Mouse (Mus musculus) spleen, postnatal 4 days (tissue): ENCODE measurements around the gene Dnajb3.
"Not testable (repeated sequence)": the region's sequence is repeated elsewhere in the genome, so short reads cannot be mapped to it uniquely, and the experiment has no call there.

Experiments used
- DNase-seq, 2 experiments: peaks; one replicate each; pipeline ENCODE4 v3.0.0; 2022; ENCODE audit warnings: low spot score in 2 of 2

Dnajb3 gene

GRCm38 (mm10) chr1:88231803-88232499, 26.4 kb upstream of the Dnajb3 start:
- DNase-seq, result peak in 1 of 2 experiments; percentile 75

- peak in 1 of 2 experiments; percentile 68 for DNase-seq
These were observed 25.6 kb upstream of the Dnajb3 start for GRCm38 (mm10) chr1:88230981-88231802.

- peak in 1 of 2 experiments; percentile 76 for DNase-seq
These were observed 24.8 kb upstream of the Dnajb3 start for GRCm38 (mm10) chr1:88230421-88230820.

GRCm38 (mm10) chr1:88229986-88230385, 24.4 kb upstream of the Dnajb3 start:
- peak in 1 of 2 experiments; percentile 73 for DNase-seq

GRCm38 (mm10) chr1:88229566-88229965, 24.0 kb upstream of the Dnajb3 start:
- DNase-seq, result peak in 1 of 2 experiments; percentile 70

GRCm38 (mm10) chr1:88228121-88228520, 22.5 kb upstream of the Dnajb3 start:
- peak; percentile 30 to 75 for DNase-seq

GRCm38 (mm10) chr1:88227482-88227881, 21.9 kb upstream of the Dnajb3 start:
- peak; percentile 14 to 68 for DNase-seq

- peak; percentile 25 to 69 for DNase-seq
These were observed 21.2 kb upstream of the Dnajb3 start, which contains the start of gene Mroh2a for GRCm38 (mm10) chr1:88226670-88227379. TSS of gene Mroh2a (plus strand) at chr1:88226986.

GRCm38 (mm10) chr1:88225741-88226140, 20.2 kb upstream of the Dnajb3 start:
- no peak for DNase-seq

- not testable (repeated sequence) for DNase-seq
These were observed 19.7 kb upstream of the Dnajb3 start for GRCm38 (mm10) chr1:88225301-88225700.

- peak in 1 of 2 experiments; percentile 66 for DNase-seq
These were observed 18.6 kb upstream of the Dnajb3 start for GRCm38 (mm10) chr1:88224029-88224776.

- DNase-seq, result peak in 1 of 2 experiments; percentile 72
These were observed 18.0 kb upstream of the Dnajb3 start for GRCm38 (mm10) chr1:88223591-88223990.

- not testable (repeated sequence) for DNase-seq
These were observed 17.5 kb upstream of the Dnajb3 start for GRCm38 (mm10) chr1:88223011-88223515.

- no peak for DNase-seq
These were observed 16.6 kb upstream of the Dnajb3 start for GRCm38 (mm10) chr1:88222216-88222615.

- DNase-seq, result peak in 1 of 2 experiments; percentile 68
These were observed 14.8 kb upstream of the Dnajb3 start for GRCm38 (mm10) chr1:88220336-88220735.

- peak in 1 of 2 experiments; percentile 70 for DNase-seq
These were observed 13.5 kb upstream of the Dnajb3 start for GRCm38 (mm10) chr1:88219054-88219453.

- DNase-seq, result no peak
These were observed 13.0 kb upstream of the Dnajb3 start for GRCm38 (mm10) chr1:88218591-88218990.

GRCm38 (mm10) chr1:88218051-88218450, 12.5 kb upstream of the Dnajb3 start:
- peak in 1 of 2 experiments; percentile 71 for DNase-seq

- peak in 1 of 2 experiments; percentile 64 for DNase-seq
These were observed 12.0 kb upstream of the Dnajb3 start for GRCm38 (mm10) chr1:88217576-88217975.

GRCm38 (mm10) chr1:88217144-88217543, 11.6 kb upstream of the Dnajb3 start:
- DNase-seq, result peak in 1 of 2 experiments; percentile 69

- DNase-seq, result peak in 1 of 2 experiments; percentile 68
These were observed 11.0 kb upstream of the Dnajb3 start for GRCm38 (mm10) chr1:88216551-88216950.
